Mouse (Mus musculus) kidney, adult 9 months (tissue): ENCODE measurements at regions not wholly inside any gene's neighbourhood (a gene's known extent, or its start where the extent isn't known, plus 50 kb on each side); places are given as distances from the start of the nearest gene placed in this dataset.
A peak's percentile ranks its signal among the peaks of the same experiment; 100 is the strongest.

Source experiments
- DNase-seq: peaks from one replicate; pipeline ENCODE4 v3.0.0; 2022

DNA sequence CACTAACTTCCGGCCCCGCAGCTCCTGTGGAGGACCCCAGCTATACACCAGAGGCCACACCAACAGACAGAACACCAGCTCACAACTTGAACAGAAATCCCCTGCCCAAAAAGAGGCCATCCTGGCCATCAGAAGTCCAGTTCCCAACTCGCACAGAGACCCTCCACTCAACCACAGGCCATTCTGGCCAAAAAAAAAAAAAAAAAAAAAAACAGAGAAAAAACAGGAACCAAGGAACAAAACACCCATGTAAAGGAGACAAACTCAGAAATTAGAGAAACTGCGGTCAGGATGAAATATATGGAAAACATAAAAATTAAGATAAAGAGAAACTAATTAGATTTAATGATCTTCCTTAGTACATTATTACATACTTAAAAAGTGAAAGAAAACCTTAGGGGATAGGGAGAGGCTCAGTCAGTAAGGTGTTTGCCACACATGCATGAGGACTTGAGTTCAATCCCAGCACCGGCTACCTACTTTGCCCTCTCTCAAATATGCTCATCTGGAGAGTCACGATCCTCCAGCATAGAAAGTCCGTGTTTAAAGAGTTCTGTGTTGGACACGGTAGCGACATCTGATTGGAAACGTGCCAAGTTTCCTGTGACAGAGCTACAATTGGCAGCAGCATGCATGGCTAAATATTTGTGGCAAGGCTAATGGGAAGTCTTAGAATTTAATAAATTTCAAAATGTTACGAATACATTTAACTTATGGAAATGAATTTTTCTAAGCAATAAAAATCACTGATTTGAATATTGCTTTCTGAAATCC is 51.9 kb upstream of the Pde7b start:
- DNase-seq: peak; percentile 18

DNA sequence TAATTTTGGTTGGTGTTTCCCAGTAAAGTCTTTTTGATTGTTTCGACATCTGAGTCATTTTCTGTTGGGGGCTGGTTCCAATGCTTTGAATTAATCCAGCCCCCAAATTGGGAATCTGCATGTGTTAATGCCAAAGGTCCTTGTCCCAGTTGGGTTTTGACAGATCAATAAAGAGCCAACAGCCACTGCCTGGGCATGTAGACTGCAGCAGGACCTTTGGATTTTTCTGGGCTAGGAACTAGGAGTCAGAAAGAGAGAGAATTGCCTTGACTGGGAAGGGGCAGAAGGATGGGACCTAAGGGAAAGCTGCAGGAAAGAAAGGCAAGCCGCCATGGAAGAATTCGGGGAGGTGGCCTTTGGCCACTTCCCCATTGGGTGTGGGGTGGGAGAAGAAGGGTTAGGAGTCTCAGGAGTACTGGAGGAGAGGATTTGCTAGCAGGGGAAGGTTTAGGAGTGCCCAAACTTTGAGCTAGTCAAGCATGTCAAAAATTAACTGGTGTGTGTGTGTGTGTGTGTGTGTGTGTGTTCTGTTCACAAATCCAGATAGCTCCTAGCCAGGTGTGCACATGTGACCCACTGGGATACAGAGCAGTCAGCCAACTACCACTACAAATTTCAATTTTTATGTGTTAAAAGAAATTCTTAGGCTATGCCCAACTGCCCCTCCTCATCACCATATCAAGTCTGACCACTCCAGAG is 51.0 kb upstream of the Pde7b start:
- DNase-seq: no peak
